Mouse (Mus musculus) myocyte (in vitro differentiated cells): ENCODE data around the gene Mybpc3. TPM values are rescaled to one million over a fixed set of nuclear protein-coding genes. Genes with fewer than 3 reads are reported as not detected.

Source experiments
- H3K27me3 ChIP-seq: one replicate; pipeline ENCODE4 v1.6.1; 2011; ENCODE audit not compliant: control insufficient read depth, insufficient read depth, insufficient read length
- H3K36me3 ChIP-seq: one replicate; pipeline ENCODE4 v1.6.1; 2011; ENCODE audit not compliant: control insufficient read depth, insufficient read depth
- H3K4me2 ChIP-seq: one replicate; pipeline ENCODE4 v1.6.1; 2011; ENCODE audit warnings: low read depth, control low read depth
- H3K4me3 ChIP-seq: one replicate; pipeline ENCODE4 v1.5.1; 2011; ENCODE audit warnings: mild to moderate bottlenecking, control low read depth, moderate library complexity
- H3K79me2 ChIP-seq: one replicate; pipeline ENCODE4 v1.6.1; 2011; ENCODE audit not compliant: control insufficient read depth, insufficient read depth
- H3ac ChIP-seq: one replicate; pipeline ENCODE4 v1.6.1; 2011; ENCODE audit not compliant: control insufficient read depth, insufficient read length
- CEBPB ChIP-seq: IDR thresholded peaks from 2 replicates; pipeline ENCODE4 v1.6.1; 2011; ENCODE audit warnings: mild to moderate bottlenecking, moderate library complexity; ENCODE audit not compliant: poor library complexity, insufficient read depth, severe bottlenecking
- E2F4 ChIP-seq: IDR thresholded peaks from one replicate; pipeline ENCODE4 v1.6.1; 2011; ENCODE audit warnings: mild to moderate bottlenecking, control low read depth, moderate library complexity; ENCODE audit not compliant: insufficient read depth
- MAX ChIP-seq: IDR thresholded peaks from one replicate; pipeline ENCODE4 v1.6.1; 2011; ENCODE audit warnings: low read depth, mild to moderate bottlenecking, control low read depth
- MYOD1 ChIP-seq, 3 experiments: IDR thresholded peaks; one replicate each; pipeline ENCODE4 v1.6.1; 2011; ENCODE audit warnings: control low read depth in 2 of 3, low read depth in 2 of 3, mild to moderate bottlenecking in 2 of 3, moderate library complexity in 1 of 3; ENCODE audit not compliant: insufficient read length in 2 of 3, control insufficient read depth in 1 of 3
- MYOG ChIP-seq, 3 experiments: IDR thresholded peaks; one replicate each; pipeline ENCODE4 v1.6.1; 2011; ENCODE audit warnings: control low read depth in 2 of 3, low read depth in 2 of 3, mild to moderate bottlenecking in 2 of 3; ENCODE audit not compliant: insufficient read length in 2 of 3, control insufficient read depth in 1 of 3, insufficient read depth in 1 of 3
- POLR2A ChIP-seq: IDR thresholded peaks from one replicate; pipeline ENCODE4 v1.6.1; 2011; ENCODE audit warnings: low read depth, mild to moderate bottlenecking, control low read depth, moderate library complexity; ENCODE audit not compliant: insufficient read length
- POLR2AphosphoS2 ChIP-seq: IDR thresholded peaks from one replicate; pipeline ENCODE4 v1.6.1; 2011; ENCODE audit warnings: low read depth, control low read depth; ENCODE audit not compliant: insufficient read length
- REST ChIP-seq: IDR thresholded peaks from one replicate; pipeline ENCODE4 v1.6.1; 2011; ENCODE audit warnings: mild to moderate bottlenecking, control low read depth, moderate library complexity; ENCODE audit not compliant: insufficient read depth, insufficient read length
- SRF ChIP-seq: IDR thresholded peaks from one replicate; pipeline ENCODE4 v1.6.1; 2011; ENCODE audit warnings: low read depth; ENCODE audit not compliant: control insufficient read depth, insufficient read length
- TCF12 ChIP-seq: IDR thresholded peaks from one replicate; pipeline ENCODE4 v1.6.1; 2011; ENCODE audit warnings: mild to moderate bottlenecking, control low read depth; ENCODE audit not compliant: poor library complexity, insufficient read depth, severe bottlenecking
- TCF3 ChIP-seq: IDR thresholded peaks from one replicate; pipeline ENCODE4 v1.6.1; 2011; ENCODE audit warnings: low read depth, control low read depth; ENCODE audit not compliant: insufficient read length
- USF1 ChIP-seq: IDR thresholded peaks from one replicate; pipeline ENCODE4 v1.6.1; 2011; ENCODE audit warnings: low read depth, mild to moderate bottlenecking, control low read depth, moderate library complexity
- polyA plus RNA-seq: library from polyadenylated mRNA; unstranded; fragments of >200 nt; fragmentation: generic; extraction: Trizol; gene quantifications from one replicate; pipeline ENCODE4 v1.2.1, GENCODE M21; 2012; ENCODE audit warnings: missing spikeins

Mybpc3 gene
- polyA plus RNA-seq, 1 experiment = 0.05 TPM

DNA sequence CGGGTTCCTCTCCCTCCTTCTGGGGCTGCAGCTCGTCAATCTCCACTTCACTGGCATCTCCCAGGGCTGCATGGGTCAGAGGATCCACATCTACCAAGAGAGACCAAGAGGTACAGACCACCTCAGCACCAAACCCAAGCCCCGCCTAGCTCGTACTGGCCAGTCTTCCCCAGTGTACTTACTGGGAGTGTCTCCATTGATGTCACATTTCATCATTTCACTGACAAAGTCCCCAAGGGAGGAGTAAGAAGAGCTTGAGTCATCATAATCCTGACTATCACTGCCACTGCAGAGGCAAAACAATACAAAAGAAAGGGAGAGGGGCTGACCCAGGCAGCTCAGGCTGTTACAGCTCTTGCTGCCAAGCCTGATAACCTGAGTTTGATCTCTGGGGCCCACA, 49.7 kb downstream of the Mybpc3 start:
- H3K4me3 ChIP-seq = no peak overlapping the region
- H3K79me2 ChIP-seq = no peaks in the 10 kb centered on the region
- peaks cover 22% of the 10 kb centered on the region for H3K36me3 ChIP-seq
- TF ChIP-seq CEBPB (0 out of 2 replicates have a peak, but pooled peaks have one; percentile 34), MYOG (IDR thresholded peaks at IDR 0.05; ENCODE audit: control insufficient read depth in 1 of 3, insufficient read depth in 1 of 3, insufficient read length in 2 of 3, low read depth in 2 of 3) (no peak)
- no peak overlapping the region for H3K4me2 ChIP-seq
- no peak overlapping the region for H3ac ChIP-seq
- H3K27me3 ChIP-seq = no peaks in the 10 kb centered on the region

DNA sequence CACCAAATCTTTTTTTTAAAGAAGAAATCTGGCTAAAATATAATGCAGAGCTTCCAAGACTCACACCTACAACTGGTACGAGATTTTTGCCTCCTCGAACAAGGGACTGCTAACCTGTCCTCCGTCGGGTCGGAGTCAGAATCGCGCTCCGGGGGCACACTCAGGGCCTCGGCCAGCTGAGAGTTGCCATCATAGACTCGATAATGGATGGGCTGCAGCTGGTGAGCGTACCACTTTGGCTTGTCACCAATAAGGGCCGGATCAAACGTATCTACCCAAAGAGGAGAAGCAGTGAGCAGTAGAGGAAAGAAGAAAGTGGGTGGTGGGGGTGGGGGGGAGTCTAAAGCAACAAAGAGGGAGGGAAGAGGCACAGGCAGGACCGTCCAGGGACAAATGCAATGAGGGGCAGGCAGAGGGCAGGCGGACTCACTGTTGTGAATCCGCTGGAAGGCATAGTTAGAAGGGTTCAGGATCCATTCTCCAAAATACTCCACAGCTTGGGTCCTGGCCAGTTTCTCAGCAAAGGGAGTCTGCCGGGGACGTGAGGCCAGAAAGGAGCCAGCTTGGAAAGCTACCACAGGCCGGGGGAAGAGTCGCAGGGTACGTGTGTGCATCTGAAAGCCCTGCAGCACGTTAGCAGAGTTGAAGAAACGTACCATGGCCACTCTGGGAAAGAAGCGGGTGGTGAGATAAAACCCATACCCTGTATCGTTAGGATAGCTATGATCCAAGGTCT, 51.8 kb downstream of the Mybpc3 start:
- TF ChIP-seq TCF12 (no peak), MYOG (IDR thresholded peaks at IDR 0.05; ENCODE audit: control insufficient read depth in 1 of 3, insufficient read depth in 1 of 3, insufficient read length in 2 of 3, low read depth in 2 of 3) (no peak), SRF (no peak)
- Histone ChIP-seq H3ac (no peak overlapping the region), H3K4me3 (no peak overlapping the region), H3K27me3 (no peaks in the 10 kb centered on the region), H3K4me2 (no peak overlapping the region), H3K79me2 (no peaks in the 10 kb centered on the region), H3K36me3 (peaks cover 16% of the 10 kb centered on the region)

DNA sequence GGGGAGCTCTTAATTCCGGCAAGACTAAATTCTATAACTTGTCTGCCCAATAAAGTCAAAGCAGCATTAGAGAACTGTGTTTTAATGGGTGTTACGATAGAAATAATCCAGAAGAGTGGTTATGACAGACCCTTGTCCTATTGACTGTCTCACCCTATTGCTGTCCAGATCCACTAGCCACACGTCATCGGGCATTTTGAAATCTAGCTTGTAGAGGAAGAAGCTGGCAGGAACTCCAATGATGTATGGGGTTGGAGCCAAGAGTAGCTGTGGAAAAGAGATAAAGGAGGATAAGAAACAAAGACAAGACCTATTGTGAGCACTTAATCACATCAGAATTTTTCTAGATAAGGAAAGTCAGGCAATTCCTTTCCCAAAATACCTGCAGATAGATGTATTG, 57.5 kb downstream of the Mybpc3 start:
- Histone ChIP-seq H3ac (no peak overlapping the region), H3K27me3 (no peaks in the 10 kb centered on the region), H3K4me2 (no peak overlapping the region), H3K4me3 (no peak overlapping the region), H3K36me3 (no peaks in the 10 kb centered on the region), H3K79me2 (no peaks in the 10 kb centered on the region)
- TF ChIP-seq E2F4 (no peak), MYOD1 (IDR thresholded peaks at IDR 0.05; ENCODE audit: control insufficient read depth in 1 of 3, insufficient read length in 2 of 3, low read depth in 2 of 3) (no peak), POLR2A (no peak), POLR2AphosphoS2 (no peak), TCF3 (no peak), USF1 (no peak), CEBPB (no peak), REST (no peak), TCF12 (no peak), MYOG (IDR thresholded peaks at IDR 0.05; ENCODE audit: control insufficient read depth in 1 of 3, insufficient read depth in 1 of 3, insufficient read length in 2 of 3, low read depth in 2 of 3) (no peak), MAX (no peak), SRF (no peak)

DNA sequence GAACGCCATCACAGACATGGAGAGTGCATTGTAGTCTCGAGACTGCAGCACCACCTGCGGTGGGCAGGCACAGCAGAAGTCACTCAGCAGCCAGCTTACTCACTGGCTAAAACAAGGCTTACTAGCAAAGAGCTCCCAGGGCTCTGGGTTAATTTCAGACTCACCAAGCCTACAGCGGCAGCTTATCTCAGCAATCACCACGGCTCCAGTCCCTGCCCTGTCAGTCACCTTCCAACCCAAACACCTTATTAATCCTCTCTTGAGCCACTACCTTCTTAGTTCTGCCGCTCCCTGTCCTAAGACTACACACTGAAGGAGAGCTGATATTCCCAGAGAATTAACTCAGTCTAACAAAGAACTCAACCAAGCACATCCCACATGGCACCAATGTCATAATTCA, 58.3 kb downstream of the Mybpc3 start:
- Histone ChIP-seq H3K4me3 (no peak overlapping the region), H3ac (no peak overlapping the region), H3K79me2 (no peaks in the 10 kb centered on the region), H3K4me2 (no peak overlapping the region), H3K36me3 (no peaks in the 10 kb centered on the region), H3K27me3 (no peaks in the 10 kb centered on the region)
- TF ChIP-seq MYOD1 (IDR thresholded peaks at IDR 0.05; ENCODE audit: control insufficient read depth in 1 of 3, insufficient read length in 2 of 3, low read depth in 2 of 3) (no peak), CEBPB (no peak), SRF (no peak), MYOG (IDR thresholded peaks at IDR 0.05; ENCODE audit: control insufficient read depth in 1 of 3, insufficient read depth in 1 of 3, insufficient read length in 2 of 3, low read depth in 2 of 3) (no peak), E2F4 (no peak)

DNA sequence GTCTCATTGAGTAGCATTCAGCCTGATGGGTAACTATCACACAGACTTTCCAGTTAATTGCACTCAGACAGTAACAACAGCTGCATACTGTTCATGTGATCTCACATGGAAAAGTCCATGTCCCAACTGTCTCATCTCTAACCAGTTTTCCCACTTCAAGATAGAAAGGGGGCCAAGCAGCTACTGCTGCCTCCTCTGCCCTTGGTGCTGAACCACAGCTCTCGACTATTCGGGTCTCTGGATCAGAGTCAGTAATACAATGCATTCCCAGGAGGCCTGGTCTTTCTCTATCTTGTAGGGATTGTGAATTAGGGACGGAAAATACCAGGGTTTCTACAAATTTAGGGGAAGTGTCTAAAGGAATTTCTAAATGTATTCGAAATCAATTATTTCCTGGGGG, 61.9 kb downstream of the Mybpc3 start:
- Histone ChIP-seq H3K79me2 (peaks cover 6% of the 10 kb centered on the region), H3ac (no peak overlapping the region), H3K27me3 (no peaks in the 10 kb centered on the region), H3K4me3 (no peak overlapping the region), H3K36me3 (no peaks in the 10 kb centered on the region), H3K4me2 (no peak overlapping the region)
- peak; percentile 71 for TF ChIP-seq REST
- TF ChIP-seq POLR2AphosphoS2 = no peak
- peak in 2 of 3 experiments; percentile 9 to 10 for TF ChIP-seq MYOD1 (IDR thresholded peaks at IDR 0.05; ENCODE audit: control insufficient read depth in 1 of 3, insufficient read length in 2 of 3, low read depth in 2 of 3)
- TF ChIP-seq MYOG (IDR thresholded peaks at IDR 0.05; ENCODE audit: control insufficient read depth in 1 of 3, insufficient read depth in 1 of 3, insufficient read length in 2 of 3, low read depth in 2 of 3) = peak in 1 of 3 experiments; percentile 3
